Mouse (Mus musculus): ENCODE measurements around the gene Mfsd12.

GRCm38 (mm10) chr10:81393456-81394063 is 36.3 kb downstream of the Mfsd12 start:
- no peak for TF ChIP-seq ZNF384 (IDR thresholded peaks at IDR 0.05; ENCODE audit: low read depth, low read length)
- no peak for TF ChIP-seq CHD2 (IDR thresholded peaks at IDR 0.05; ENCODE audit: low read depth, low read length)

All from ES-E14 (cell line).